Mouse (Mus musculus) retina, postnatal 7 days (tissue): ENCODE measurements around the gene Zfp593.

Experiments used
- DNase-seq: peaks from one replicate; pipeline ENCODE4 v3.0.0-alpha.2; 2012; ENCODE audit warnings: low read depth, low spot score

Gene Zfp593

GRCm38 (mm10) chr4:134257198-134258009 lies 12.0 kb upstream of the Zfp593 start:
- no peak for DNase-seq

DNA sequence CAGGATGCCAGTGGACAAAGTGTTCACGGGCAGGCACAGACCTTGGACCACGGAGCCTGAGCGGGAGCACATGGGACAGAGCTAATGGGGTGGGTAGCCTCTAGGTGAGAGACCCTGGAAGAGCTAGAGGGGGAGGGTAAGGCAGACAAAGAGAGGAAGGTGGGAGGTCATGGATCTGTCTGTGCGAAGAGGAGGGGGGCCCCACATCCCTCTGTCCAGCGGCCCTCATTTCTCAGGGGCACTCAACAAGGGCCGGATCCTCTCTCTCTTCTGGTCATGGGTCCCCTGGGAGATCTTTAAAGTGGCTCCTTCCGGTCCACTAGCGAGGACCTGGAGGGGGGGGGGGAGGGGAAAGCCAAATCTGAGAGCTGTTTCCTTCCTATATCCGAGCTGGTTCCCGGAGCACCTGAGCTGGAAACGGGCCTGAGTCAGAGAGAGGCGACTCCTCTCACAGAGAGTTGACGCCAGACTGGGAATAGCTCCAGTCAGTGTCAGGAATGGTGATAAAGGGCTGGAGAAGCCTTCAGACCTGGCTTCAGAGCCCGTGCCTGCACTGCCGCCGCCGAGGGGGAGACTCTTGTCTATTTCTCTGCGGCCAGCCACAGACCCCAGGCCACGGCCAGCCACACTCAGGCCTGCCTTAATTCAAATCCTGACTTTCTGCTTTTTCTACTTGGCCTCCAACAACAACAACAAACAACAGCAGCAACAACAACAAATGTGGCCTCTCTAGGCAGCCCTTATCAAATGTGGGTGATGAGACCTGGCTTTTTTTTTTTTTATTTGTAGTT lies 11.2 kb upstream of the Zfp593 start:
- DNase-seq = no peak

- DNase-seq = no peak
These were observed 10.5 kb upstream of the Zfp593 start for GRCm38 (mm10) chr4:134255854-134256253.

DNA sequence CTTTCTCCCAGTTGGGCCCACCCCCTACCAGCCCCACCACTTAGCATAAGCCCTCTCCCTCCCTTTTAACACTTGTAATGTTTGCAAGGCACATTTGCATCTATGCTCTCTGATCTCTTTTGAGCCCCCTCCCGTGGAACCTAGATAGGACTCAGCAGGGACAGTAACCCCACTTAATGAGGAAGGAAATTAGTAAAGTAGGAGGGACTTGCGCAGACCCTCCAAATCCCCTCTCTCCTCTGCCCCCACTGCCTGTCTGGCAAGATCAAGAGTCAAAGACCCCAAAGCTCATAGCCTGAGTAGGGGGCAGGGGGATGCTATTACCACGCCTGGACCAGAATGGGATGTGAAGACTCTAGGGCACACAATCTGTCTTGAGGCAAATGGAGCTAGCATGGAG lies 9.4 kb upstream of the Zfp593 start:
- no peak for DNase-seq

GRCm38 (mm10) chr4:134253722-134254324 lies 8.4 kb upstream of the Zfp593 start, which contains the start of gene Grrp1:
Gene Grrp1, minus strand, starts transcription at chr4:134254106.
- no peak for DNase-seq

GRCm38 (mm10) chr4:134252911-134253721 lies 7.7 kb upstream of the Zfp593 start:
- DNase-seq = no peak

DNA sequence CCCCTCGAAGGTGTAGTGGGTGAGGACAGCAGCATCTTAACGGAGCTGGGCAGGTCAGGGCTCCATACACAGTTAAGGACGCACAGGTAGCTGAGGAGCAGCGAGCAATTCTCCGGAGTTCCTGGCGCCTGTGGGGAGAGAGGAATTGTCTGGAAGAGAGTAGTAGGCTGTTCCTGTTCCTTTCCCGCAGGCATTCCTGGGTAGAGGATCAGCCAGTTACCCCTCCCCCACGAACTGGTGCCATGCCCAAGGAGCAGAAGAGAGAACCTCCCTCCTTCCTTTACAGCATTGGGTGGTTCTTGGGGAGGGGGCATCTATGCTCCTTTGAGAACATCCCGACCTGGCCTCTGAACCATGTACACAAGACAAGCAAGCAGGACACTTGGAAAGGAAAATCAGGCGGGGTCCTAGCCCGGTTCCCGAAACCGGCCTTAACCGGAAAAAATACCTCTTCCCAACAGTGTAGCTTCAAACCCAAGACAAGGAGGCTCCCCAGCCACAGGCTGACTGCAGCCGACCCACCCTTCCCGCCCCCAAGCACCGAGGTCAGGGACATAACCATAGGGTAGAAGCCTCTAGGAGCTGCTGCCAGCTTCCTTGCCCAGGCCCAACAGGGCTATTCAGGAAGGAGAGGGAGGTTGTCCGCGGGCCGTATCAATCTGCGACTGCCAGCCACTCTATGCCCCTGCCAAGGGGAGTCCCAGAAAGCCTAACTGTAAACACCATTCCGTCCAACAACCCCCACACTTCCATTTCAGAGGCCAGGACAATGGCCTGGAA lies 6.9 kb upstream of the Zfp593 start:
- no peak for DNase-seq

DNA sequence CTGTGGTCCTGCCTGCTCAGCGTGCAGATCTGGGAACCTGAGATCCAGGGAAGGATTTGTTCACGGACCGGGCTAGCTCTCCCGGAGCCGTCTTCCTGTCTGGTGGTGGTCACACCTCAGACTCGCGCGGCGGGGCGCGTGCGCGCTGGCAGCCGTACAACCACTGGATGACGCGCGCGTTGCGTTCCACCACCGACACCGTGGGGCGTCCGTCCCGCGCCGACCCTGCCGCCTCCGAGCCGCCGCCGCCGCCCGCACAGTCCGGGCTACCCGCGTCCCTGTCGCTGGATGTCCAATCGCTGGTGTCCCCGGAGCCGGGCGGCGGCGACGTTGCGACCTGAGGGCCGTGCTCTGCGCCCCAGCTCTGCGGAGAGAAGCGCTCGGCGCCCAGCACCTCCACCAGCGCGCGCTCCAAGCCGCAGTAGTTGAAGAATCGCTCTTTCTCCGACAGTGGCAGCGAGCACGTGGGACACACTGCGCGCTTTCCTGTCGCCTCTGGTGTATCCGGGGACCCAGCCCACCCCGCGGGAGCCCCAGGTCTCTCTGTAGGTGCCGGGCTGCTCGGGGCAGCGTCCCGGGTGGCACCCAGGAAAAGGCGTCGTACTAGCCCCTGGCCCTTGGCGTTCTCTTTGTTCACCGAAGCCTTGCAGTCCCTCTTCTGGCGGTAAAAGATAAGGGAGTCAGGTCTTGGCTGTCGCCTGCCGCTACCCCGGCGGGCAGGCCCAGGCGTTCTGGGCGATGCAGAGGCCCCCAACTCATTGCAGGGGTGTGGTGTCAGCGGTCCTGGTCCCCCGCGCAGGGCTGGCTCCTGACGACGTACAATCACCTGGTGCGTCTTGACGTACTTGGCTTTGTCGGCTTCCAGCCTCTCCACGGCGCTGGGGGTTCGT lies 6.1 kb upstream of the Zfp593 start:
- no peak for DNase-seq

DNA sequence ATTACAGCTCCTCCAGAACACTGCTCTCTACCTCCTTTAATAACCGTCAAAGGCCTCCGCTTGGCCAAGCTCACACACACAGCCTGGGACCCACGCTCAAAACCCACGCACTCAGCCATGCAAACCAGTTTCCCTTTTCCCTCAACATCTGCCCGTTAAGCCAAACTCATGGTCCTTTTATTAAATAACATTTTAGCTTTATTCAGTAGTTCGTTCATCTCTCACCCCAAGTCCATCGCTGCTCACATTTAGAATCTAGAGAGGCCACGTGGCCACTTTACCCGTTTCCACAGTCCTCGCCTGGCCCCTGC lies 5.5 kb upstream of the Zfp593 start:
- no peak for DNase-seq

DNA sequence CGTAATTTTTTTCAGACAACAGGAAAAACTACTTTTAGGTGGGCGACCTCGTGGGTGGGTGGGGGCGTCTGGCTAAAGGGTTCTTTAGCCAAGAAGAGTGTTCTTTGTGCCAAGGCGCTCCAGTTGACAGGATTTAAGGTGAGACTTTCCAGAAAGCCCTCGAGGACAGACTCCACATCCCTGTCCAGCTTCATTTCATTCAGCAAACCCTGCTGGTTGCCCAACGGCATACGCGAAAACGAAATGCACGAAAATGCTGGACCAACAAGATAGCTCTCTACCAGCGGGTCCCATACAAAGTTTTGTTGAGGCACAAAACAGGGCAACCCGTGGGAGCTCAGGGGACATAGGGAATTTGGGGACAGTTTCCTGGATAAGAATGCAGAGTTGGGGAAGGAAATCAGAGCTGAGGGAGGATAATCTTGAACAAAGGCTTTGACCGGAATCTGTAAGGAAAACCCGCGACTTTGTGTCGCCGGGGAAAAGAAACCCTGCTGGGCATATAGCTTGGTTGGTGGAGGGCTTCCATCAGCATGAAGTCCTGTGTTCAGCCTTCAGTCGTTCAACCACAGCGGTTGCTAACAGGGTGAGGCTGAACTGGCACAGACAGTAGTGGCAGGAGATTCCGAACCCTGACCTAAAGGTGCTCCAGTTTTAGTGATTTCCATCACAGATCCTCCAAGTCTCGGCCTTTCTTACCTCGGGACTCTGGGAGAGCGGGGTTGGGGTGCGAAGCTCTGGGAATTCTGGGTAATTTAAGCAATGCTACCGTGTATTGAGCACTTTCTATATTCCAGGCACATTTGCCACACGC lies 4.9 kb upstream of the Zfp593 start:
- no peak for DNase-seq

- peak; percentile 67 for DNase-seq
These were observed 4.3 kb upstream of the Zfp593 start for GRCm38 (mm10) chr4:134249651-134250050.

- no peak for DNase-seq
These were observed 1.4 kb upstream of the Zfp593 start, which contains the start of gene Gm30191 for GRCm38 (mm10) chr4:134246719-134247258. Gene Gm30191, plus strand, starts transcription at chr4:134246935.

DNA sequence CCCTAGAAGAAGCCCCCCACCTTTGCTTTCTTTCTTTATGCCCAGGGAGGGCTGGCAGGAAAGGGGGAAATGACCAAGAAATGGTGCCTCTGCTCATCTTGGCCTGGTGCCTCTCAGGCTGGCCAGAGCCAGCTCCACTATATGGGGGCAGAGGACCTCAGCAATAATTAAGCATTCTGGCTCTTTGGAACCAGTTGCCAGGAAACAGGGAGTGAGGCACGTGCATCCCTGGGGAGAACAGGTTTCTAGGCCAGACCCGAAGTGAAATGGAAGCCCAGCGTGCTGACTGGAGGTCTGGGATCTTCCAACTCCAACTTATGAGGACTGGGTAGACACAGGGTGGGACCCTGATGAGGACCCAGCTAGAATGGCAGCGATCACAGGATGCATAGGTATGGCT lies 864 bp upstream of the Zfp593 start:
- no peak for DNase-seq

GRCm38 (mm10) chr4:134243516-134244250 lies 1.7 kb downstream of the Zfp593 start, which contains the start of gene E130218I03Rik:
Gene E130218I03Rik, plus strand, starts transcription at chr4:134243662.
- peak; percentile 85 for DNase-seq

- no peak for DNase-seq
These were observed 6.7 kb downstream of the Zfp593 start for GRCm38 (mm10) chr4:134238686-134239085.

DNA sequence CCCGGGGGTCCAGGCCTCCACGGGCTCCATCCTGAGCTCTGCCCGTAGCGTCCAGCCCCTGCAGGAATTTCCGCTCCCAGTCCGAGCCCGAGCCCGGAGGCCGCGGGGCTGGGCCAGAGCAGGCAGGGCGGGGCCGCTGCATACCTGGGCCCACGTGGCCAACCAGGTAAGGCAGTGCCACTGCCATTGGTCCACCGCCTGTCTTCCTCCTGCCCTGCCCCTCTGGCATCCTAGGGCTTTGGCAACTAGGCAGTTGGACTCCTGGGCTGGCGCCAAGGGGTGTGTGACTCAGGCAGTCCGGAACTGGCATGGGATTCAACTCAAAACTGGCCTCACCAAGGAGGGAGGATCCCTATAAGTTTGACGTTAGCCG lies 7.1 kb downstream of the Zfp593 start, which contains the start of gene Cnksr1:
Gene Cnksr1, minus strand, starts transcription at position 121 of the 373 bp plus-strand sequence.
- DNase-seq = no peak

DNA sequence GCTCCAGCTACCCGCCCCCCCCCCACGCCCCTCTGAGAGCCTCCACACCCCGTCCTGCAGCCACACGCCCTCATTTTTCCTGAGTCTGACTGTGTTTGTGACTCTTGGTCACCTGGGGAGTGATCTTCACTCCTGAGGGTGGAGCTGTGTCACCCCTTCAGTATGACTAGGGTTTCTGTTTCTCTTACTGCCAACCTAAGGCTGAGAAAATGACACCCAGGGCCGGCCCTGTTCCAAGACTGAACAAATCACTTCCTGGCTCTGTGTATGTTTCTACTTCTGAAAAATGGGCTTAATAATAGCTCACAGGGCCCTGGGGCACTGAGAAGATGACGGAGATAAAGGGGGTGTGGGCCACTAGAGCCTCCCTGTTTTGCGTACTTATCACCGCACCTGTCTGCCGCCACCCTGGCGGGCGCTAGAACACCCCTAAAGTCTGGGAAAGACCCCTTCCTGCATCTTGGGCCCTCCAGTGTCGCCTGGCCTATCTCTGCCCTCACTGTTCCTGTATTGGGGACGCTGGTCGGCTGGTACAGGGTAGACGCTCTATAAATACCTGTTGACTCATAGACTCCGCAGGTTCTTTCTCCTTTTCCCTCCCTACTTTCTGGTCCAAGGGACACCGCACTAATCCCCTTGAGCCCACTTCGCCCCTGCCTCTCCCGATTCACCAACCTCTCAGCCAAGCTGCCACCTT lies 7.7 kb downstream of the Zfp593 start:
- DNase-seq = no peak
